Mouse (Mus musculus) limb, embryonic 13.5 days (tissue): Measurements from ENCODE around the gene Arhgap45. TPM values are rescaled to one million over a fixed set of nuclear protein-coding genes. Genes with fewer than 3 reads are reported as not detected.

ENCODE experiments used
- ATAC-seq: fragments of 200-750 bp; cut with Nextera tagmentation; 2 replicates; pipeline ENCODE4 v1.8.0; 2017; ENCODE audit warnings: low read depth, moderate number of reproducible peaks, moderate TSS enrichment; ENCODE audit not compliant: low FRiP score
- H3K27ac ChIP-seq: fragments of 300-500 bp; sonication (generic); 2 replicates; pipeline ENCODE4 v1.5.1; 2015; ENCODE audit warnings: inconsistent platforms, mild to moderate bottlenecking, moderate library complexity
- H3K27me3 ChIP-seq: fragments of 300-500 bp; sonication (generic); 2 replicates; pipeline ENCODE4 v1.6.1; 2015; ENCODE audit warnings: mild to moderate bottlenecking, inconsistent platforms
- H3K36me3 ChIP-seq: fragments of 300-500 bp; sonication (generic); 2 replicates; pipeline ENCODE4 v1.6.1; 2015; ENCODE audit warnings: inconsistent platforms, mild to moderate bottlenecking, moderate library complexity
- H3K4me1 ChIP-seq: fragments of 300-500 bp; sonication (generic); 2 replicates; pipeline ENCODE4 v1.6.1; 2015; ENCODE audit warnings: inconsistent platforms
- H3K4me2 ChIP-seq: fragments of 300-500 bp; sonication (generic); replicated peaks from 2 replicates; pipeline ENCODE4 v1.6.1; 2015; ENCODE audit warnings: inconsistent platforms, mild to moderate bottlenecking, moderate library complexity
- H3K4me3 ChIP-seq: fragments of 300-500 bp; sonication (generic); 2 replicates; pipeline ENCODE4 v1.5.1; 2015; ENCODE audit warnings: moderate library complexity, mild to moderate bottlenecking, inconsistent platforms
- H3K9ac ChIP-seq: fragments of 300-500 bp; sonication (generic); 2 replicates; pipeline ENCODE4 v1.6.1; 2015; ENCODE audit warnings: mild to moderate bottlenecking, inconsistent platforms
- H3K9me3 ChIP-seq: fragments of 300-500 bp; sonication (generic); 2 replicates; pipeline ENCODE4 v1.6.1; 2016; ENCODE audit warnings: inconsistent platforms
- WGBS: fragments of 180-500 bp; shearing (Covaris S2); methylation state at CpG from one replicate; pipeline ENCODE4 v1.1.7; 2015; 5-methylcytosine and 5-hydroxymethylcytosine counted together
- polyA plus RNA-seq: library from polyadenylated mRNA; unstranded; fragments of >200 nt; fragmentation: Nextera tagmentation; extraction: Ambion mirVana; gene quantifications from 2 replicates; pipeline ENCODE4 v1.2.1, GENCODE M21; 2015

Arhgap45 gene
- polyA plus RNA-seq, 1 experiment from 2014 or later = 7.3 TPM

DNA sequence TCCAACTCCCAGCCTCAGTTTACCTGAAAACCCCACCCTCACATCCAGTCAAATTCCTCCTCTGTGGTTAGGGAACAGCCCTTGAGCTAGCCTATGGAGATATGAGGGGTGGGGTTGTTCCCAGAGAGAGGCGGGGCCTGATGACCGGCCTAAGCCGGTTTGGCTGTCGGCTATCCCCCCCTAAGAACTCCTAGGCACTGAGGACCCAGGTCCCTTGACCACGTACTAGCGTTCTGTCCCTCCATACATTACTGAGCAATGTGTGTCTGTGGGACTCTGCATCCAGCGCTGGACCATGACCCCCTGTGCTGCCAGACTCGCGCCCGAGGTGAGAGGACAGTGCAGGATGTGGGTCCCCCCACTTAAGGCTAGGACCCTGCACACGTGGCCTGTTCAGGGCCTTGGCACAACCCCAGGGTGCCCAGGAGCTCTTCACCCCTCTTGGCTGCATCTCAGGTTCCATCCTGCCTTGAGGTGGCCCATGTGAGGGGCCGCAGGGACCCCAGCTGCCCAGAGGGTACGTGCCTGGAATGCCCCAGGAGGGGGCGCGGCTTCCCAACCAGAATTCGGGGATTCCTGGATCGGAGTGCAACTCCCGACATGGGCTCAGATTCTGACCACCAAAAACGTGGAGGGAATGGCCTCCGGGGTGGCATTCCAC is 3.1 kb downstream of the Arhgap45 start:
- peak overlapping the region; percentile 64 for H3K9ac ChIP-seq
- ATAC-seq = peak; percentile 45
- H3K4me3 ChIP-seq = peak overlapping the region; percentile 34
- peaks cover 39% of the 10 kb centered on the region for H3K27me3 ChIP-seq
- WGBS = 7% methylated on average over 20 of the region's 20 CpGs
- H3K4me2 ChIP-seq = peak overlapping the region; percentile 57
- H3K4me1 ChIP-seq = peaks cover 23% of the 10 kb centered on the region
- peak overlapping the region; percentile 12; the same call in 1 of the 2 replicates for H3K27ac ChIP-seq
- H3K36me3 ChIP-seq = peaks cover 13% of the 10 kb centered on the region; the same call in 1 of the 2 replicates
- no peaks in the 10 kb centered on the region for H3K9me3 ChIP-seq

GRCm38 (mm10) chr10:80020191-80020590 is 3.7 kb downstream of the Arhgap45 start:
- Histone ChIP-seq H3K27ac (peak overlapping the region; percentile 12; the same call in 1 of the 2 replicates), H3K4me2 (peak overlapping the region; percentile 57), H3K36me3 (peaks cover 15% of the 10 kb centered on the region; the same call in 1 of the 2 replicates), H3K27me3 (peaks cover 33% of the 10 kb centered on the region), H3K4me1 (peaks cover 23% of the 10 kb centered on the region), H3K4me3 (peak overlapping the region; percentile 34), H3K9me3 (no peaks in the 10 kb centered on the region), H3K9ac (peak overlapping the region; percentile 64)
- no peak for ATAC-seq
- 22% methylated on average over 11 of the region's 11 CpGs for whole genome bisulfite sequencing

DNA sequence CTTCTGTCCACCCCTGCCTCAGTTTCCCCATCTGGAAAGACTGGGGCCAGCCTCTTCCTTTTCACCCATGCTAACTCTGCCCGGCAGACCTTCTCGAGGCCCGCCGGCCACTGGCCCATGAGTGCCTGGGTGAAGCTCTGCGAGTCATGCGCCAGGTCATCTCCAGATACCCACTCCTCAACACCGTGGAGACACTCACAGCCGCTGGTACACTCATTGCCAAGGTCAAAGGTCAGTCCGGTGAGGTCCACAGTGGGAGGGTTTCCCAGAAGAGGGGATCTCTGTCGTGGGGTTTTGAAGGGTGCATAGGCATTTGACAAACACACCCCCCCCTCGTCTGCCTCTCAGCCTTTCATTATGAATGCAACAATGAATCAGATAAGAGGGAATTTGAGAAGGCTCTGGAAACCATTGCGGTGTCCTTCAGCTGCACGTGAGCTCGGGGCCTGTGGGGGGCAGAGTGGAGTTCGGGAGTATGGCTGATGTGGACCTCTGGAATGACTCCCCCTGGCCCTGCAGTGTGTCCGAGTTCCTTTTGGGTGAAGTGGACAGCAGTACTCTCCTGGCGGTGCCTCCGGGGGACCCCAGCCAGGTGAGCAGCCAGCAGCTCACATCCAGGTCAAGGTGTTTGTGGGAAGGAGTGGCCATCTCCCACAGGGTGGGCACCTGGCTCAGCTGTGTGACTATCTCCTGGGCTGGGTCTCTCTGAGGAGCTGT is 4.3 kb downstream of the Arhgap45 start:
- Histone ChIP-seq H3K27me3 (peaks cover 27% of the 10 kb centered on the region), H3K9me3 (no peaks in the 10 kb centered on the region), H3K36me3 (peaks cover 15% of the 10 kb centered on the region; the same call in 1 of the 2 replicates), H3K4me2 (peak overlapping the region; percentile 57), H3K9ac (peak overlapping the region; percentile 64; the same call in 1 of the 2 replicates), H3K4me3 (0 out of 2 replicates have a peak overlapping the region, but pooled peaks have one; percentile 34), H3K27ac (no peak overlapping the region), H3K4me1 (peaks cover 23% of the 10 kb centered on the region)
- 85% methylated on average over 18 of the region's 18 CpGs for WGBS
- ATAC-seq = no peak

DNA sequence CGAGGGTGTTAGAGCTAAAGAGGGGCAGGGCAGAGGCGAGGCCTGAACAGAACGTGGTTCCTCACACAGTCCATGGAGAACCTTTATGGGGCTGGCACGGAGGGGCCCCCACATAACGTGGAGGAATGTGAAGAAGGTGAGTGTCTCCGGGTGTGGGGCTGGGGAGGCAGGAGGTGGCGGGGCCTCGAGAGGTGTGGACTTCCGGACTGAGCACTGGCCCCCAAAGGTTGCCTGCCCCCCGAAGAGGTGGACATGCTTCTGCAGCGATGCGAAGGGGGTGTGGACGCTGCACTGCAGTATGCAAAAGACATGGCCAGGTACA is 4.8 kb downstream of the Arhgap45 start:
- 89% methylated on average over 13 of the region's 13 CpGs for WGBS
- peaks cover 22% of the 10 kb centered on the region for H3K27me3 ChIP-seq
- H3K27ac ChIP-seq = no peak overlapping the region
- peaks cover 23% of the 10 kb centered on the region for H3K4me1 ChIP-seq
- H3K9me3 ChIP-seq = no peaks in the 10 kb centered on the region
- H3K36me3 ChIP-seq = peaks cover 15% of the 10 kb centered on the region; the same call in 1 of the 2 replicates
- no peak overlapping the region for H3K4me2 ChIP-seq
- H3K4me3 ChIP-seq = no peak overlapping the region
- no peak overlapping the region for H3K9ac ChIP-seq
- ATAC-seq = no peak

DNA sequence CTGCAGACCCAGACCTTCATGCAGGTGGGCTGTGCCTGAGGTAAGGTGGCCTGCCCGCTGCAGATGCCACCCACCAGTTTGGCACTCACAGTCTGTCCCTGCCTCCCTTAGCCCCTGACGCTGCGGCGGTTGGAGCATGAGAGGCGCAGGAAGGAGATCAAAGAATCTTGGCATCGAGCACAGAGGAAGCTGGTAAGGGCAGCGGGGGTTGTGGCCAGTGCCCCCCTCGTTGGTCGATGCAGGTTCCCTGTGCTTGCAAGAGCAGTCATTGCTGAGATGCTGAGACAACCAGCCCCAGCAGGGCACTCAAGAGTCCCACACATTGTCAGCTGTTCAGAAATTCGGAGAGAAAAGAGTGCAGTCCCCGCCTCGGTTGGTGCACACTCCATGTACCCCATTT is 5.7 kb downstream of the Arhgap45 start:
- Histone ChIP-seq H3K4me1 (peaks cover 23% of the 10 kb centered on the region), H3K27ac (no peak overlapping the region), H3K36me3 (peaks cover 15% of the 10 kb centered on the region; the same call in 1 of the 2 replicates), H3K4me2 (no peak overlapping the region), H3K9me3 (no peaks in the 10 kb centered on the region), H3K4me3 (no peak overlapping the region), H3K27me3 (peaks cover 15% of the 10 kb centered on the region), H3K9ac (no peak overlapping the region)
- ATAC-seq = no peak
- WGBS = 91% methylated on average over 12 of the region's 12 CpGs

DNA sequence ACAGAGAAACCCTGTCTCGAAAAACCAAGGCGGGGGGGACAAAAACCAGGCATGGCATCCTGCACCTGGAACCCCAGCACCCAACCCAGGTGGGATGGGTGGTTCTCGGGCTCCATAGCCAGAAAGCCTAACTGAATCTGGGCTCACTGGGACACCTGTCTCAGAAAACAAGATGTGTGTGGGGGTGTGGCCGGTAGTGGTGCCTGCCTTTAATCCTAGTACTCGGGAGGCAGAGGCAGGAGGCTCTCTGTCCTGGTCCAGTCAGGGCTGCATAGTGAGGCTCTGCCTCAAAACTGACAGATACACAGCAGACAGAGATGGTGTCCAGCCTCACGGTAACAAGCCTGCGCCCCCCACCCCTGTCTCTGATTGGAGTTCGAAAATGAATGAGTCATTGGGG is 6.4 kb downstream of the Arhgap45 start:
- no peak for ATAC-seq
- 93% methylated on average over 8 of the region's 8 CpGs for WGBS

DNA sequence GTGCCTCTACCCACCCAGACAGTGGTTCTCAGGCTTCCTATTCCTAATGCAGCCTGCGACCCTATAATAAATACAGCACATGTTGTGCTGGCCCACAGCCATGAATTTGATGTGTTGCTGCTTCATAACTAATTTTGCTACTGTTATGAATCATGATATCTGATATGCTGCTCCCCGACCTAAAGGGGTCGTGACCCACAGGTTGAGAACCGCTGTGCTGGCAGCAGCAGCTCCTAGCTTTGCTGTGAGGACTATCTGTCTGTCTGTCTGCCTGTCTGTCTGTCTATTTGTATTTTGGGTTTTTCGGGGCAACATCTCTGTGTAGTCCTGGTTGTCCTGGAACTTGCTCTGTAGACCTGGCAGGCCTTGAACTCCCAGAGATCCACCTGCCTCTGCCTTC is 7.3 kb downstream of the Arhgap45 start:
- Histone ChIP-seq H3K9me3 (no peaks in the 10 kb centered on the region), H3K27me3 (peaks cover 6% of the 10 kb centered on the region; the same call in 1 of the 2 replicates), H3K4me3 (no peak overlapping the region), H3K36me3 (peaks cover 18% of the 10 kb centered on the region), H3K27ac (no peak overlapping the region), H3K9ac (no peak overlapping the region), H3K4me1 (peaks cover 20% of the 10 kb centered on the region), H3K4me2 (no peak overlapping the region)
- WGBS = 84% methylated on average over 5 of the region's 5 CpGs
- ATAC-seq = no peak

More for the DNA sequence above, 6.4 kb downstream of the Arhgap45 start:
- Histone ChIP-seq H3K27me3 (peaks cover 8% of the 10 kb centered on the region; the same call in 1 of the 2 replicates), H3K27ac (no peak overlapping the region), H3K36me3 (peaks cover 15% of the 10 kb centered on the region; the same call in 1 of the 2 replicates), H3K9ac (no peak overlapping the region), H3K4me1 (peaks cover 23% of the 10 kb centered on the region), H3K9me3 (no peaks in the 10 kb centered on the region), H3K4me3 (no peak overlapping the region), H3K4me2 (no peak overlapping the region)

DNA sequence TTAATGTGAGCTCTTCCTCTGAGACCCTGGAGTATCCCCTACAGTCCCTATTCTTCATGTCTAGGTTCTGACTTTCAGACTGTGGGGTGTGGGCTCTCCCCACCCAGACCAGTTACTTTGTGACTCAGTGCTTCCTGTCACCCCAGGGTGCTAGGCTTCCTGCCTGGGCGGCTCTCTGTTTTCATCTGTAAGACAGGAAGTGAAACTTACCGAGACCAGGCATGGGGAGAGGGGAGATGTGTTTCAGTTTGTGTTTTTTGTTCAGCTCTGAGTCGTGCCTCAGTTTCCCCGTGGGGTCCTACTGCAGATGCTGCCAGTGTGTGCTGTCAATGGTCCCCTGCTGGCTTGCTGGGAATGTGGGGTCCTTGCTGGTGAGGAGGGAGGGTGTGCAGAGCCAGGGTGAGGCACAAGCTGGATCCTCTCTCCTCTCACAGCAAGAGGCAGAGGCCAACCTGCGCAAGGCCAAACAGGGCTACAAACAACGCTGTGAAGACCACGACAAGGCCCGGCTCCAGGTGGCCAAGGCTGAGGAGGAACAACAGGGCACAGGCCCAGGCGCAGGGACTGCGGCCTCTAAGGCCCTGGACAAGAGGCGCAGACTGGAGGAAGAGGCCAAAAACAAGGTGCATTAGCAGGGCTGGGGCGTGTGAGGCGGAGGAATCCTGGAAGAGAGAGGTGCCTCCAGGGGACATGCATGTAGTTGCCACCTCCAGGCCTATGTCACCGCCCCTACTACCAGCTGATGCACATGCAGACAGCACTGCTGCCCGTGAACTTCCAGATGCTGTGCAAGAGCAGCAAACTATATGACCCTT is 8.0 kb downstream of the Arhgap45 start:
- Histone ChIP-seq H3K27me3 (peaks cover 2% of the 10 kb centered on the region; the same call in 1 of the 2 replicates), H3K9ac (no peak overlapping the region), H3K9me3 (no peaks in the 10 kb centered on the region), H3K4me3 (no peak overlapping the region), H3K4me2 (no peak overlapping the region), H3K36me3 (peaks cover 21% of the 10 kb centered on the region), H3K27ac (no peak overlapping the region), H3K4me1 (peaks cover 13% of the 10 kb centered on the region)
- 77% methylated on average over 15 of the region's 15 CpGs for WGBS
- ATAC-seq = no peak

DNA sequence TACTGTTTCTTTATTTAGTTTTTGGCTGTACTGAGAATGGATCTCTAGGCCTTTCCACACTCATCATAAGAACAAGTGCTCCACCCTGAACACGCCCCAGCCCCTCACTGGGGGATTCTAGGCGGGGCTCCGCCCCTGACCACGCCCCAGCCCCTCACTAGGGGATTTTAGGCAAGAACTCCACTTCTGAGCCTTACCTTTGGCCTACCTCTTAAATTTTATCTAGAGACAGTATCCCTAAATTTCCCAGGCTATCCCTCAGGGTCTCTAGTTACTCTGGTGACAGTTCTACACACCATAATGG is 8.5 kb downstream of the Arhgap45 start:
- no peak overlapping the region for H3K27ac ChIP-seq
- H3K9ac ChIP-seq = no peak overlapping the region
- H3K4me1 ChIP-seq = peaks cover 8% of the 10 kb centered on the region
- WGBS = 54% methylated on average over 4 of the region's 4 CpGs
- H3K4me2 ChIP-seq = no peak overlapping the region
- peaks cover 2% of the 10 kb centered on the region; the same call in 1 of the 2 replicates for H3K27me3 ChIP-seq
- no peak for ATAC-seq
- H3K36me3 ChIP-seq = peaks cover 21% of the 10 kb centered on the region
- H3K9me3 ChIP-seq = no peaks in the 10 kb centered on the region
- no peak overlapping the region for H3K4me3 ChIP-seq

DNA sequence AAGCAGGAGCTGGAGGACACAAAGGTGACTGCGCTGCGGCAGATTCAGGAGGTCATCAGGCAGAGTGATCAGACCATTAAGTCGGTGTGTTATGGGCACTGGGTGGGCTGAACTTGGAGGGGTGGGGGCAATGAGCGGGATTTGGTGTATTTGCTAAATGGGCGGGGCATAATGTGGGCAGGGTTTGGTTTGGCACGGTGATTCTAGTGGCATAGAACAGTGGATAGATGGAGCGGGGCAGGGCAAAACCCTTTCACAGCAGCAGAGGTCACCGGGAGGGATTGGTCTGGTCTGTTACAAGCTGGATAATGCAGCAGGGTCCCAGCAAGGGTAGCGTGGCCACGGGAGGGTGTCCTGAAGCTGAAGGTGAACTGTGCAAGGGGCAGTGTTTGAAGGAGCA is 9.0 kb downstream of the Arhgap45 start:
- no peak for ATAC-seq
- no peak overlapping the region for H3K4me2 ChIP-seq
- H3K4me3 ChIP-seq = no peak overlapping the region
- H3K27me3 ChIP-seq = no peaks in the 10 kb centered on the region
- 77% methylated on average over 10 of the region's 10 CpGs for WGBS
- peaks cover 21% of the 10 kb centered on the region for H3K36me3 ChIP-seq
- no peak overlapping the region for H3K27ac ChIP-seq
- no peak overlapping the region for H3K9ac ChIP-seq
- H3K9me3 ChIP-seq = no peaks in the 10 kb centered on the region
- H3K4me1 ChIP-seq = peaks cover 3% of the 10 kb centered on the region; the same call in 1 of the 2 replicates

GRCm38 (mm10) chr10:80025889-80026288 is 9.4 kb downstream of the Arhgap45 start:
- Histone ChIP-seq H3K4me2 (no peak overlapping the region), H3K9me3 (no peaks in the 10 kb centered on the region), H3K4me3 (no peak overlapping the region), H3K27ac (no peak overlapping the region), H3K36me3 (peaks cover 21% of the 10 kb centered on the region), H3K9ac (no peak overlapping the region), H3K4me1 (no peaks in the 10 kb centered on the region), H3K27me3 (no peaks in the 10 kb centered on the region)
- 57% methylated on average over 12 of the region's 12 CpGs for WGBS
- no peak; the same call in 1 of the 2 replicates for ATAC-seq
